Comparison of ENCODE assay signal across 8 mouse cellular contexts in genomic region chr7:25251071-25251791, GRCm38 (mm10). TPM values are rescaled to one million over a fixed set of nuclear protein-coding genes. Genes with fewer than 3 reads are reported as not detected.
DNase-seq lines count a peak whose midpoint lies in the region; ATAC-seq and TF ChIP-seq lines count a peak whose summit lies in the region.

No protein-coding gene starts in this region.

- peak; percentile 45 to 54 for DNase-seq in frontal cortex, postnatal 14 days (ENCODE audit: low spot score in 2 of 2)
- peak; percentile 28 for DNase-seq in adipocyte (ENCODE audit: low spot score)
- DNase-seq in heart, postnatal 0 days (ENCODE audit: low spot score): peak; percentile 79
- DNase-seq in kidney, postnatal 36 days: peak; percentile 58 to 78
- peak; percentile 61 for DNase-seq in thymus, postnatal 14 days

- peak; percentile 43; the same call in 1 of the 2 replicates for TF ChIP-seq EP300 in heart, postnatal 0 days (IDR thresholded peaks at IDR 0.05; ENCODE audit: low read depth)

- ATAC-seq in frontal cortex, adult (ENCODE audit: low TSS enrichment): no peak
- peak; percentile 22 for ATAC-seq in heart, postnatal 0 days (ENCODE audit: insufficient read depth, low read depth)
- peak; percentile 17; the same call in 1 of the 2 replicates for ATAC-seq in midbrain, embryonic 12.5 days (ENCODE audit: low FRiP score, low read depth)

- 2% methylated on average over 22 of the region's 22 CpGs for WGBS in heart, postnatal 0 days
- WGBS in midbrain, embryonic 12.5 days: 2% methylated on average over 22 of the region's 22 CpGs

- H3K4me1 ChIP-seq in embryonic fibroblast, embryonic 13.5 days (ENCODE audit: control insufficient read depth, insufficient read depth, low read length): 0 out of 2 replicates have a peak, but pooled peaks cover under 1% of the 10 kb centered on the region
- H3K4me1 ChIP-seq in heart, postnatal 0 days (ENCODE audit: control insufficient read depth, insufficient read depth): peaks cover 23% of the 10 kb centered on the region
- peaks cover 43% of the 10 kb centered on the region for H3K4me1 ChIP-seq in midbrain, embryonic 12.5 days

- peak overlapping the region; percentile 51 for H3K9ac ChIP-seq in heart, postnatal 0 days (replicated peaks; ENCODE audit: low read depth, low read length)
- H3K9ac ChIP-seq in midbrain, embryonic 12.5 days (replicated peaks): peak overlapping the region; percentile 83

- H3K4me2 ChIP-seq in heart, postnatal 0 days (ENCODE audit: low read depth, low read length): peak overlapping the region; percentile 90
- H3K4me2 ChIP-seq in midbrain, embryonic 12.5 days (replicated peaks): peak overlapping the region; percentile 92

- TF ChIP-seq POLR2A in embryonic fibroblast, embryonic 13.5 days (IDR thresholded peaks at IDR 0.05; ENCODE audit: low read depth, low read length): peak; percentile 42

- H3K36me3 ChIP-seq in heart, postnatal 0 days (replicated peaks; ENCODE audit: control insufficient read depth, insufficient read depth, low read length): no peaks in the 10 kb centered on the region
- H3K36me3 ChIP-seq in midbrain, embryonic 12.5 days: no peaks in the 10 kb centered on the region

- H3K27ac ChIP-seq in embryonic fibroblast, embryonic 13.5 days (ENCODE audit: insufficient read depth, low read length): peak overlapping the region; percentile 93
- peak overlapping the region; percentile 97 for H3K27ac ChIP-seq in heart, postnatal 0 days (ENCODE audit: low read depth)
- H3K27ac ChIP-seq in midbrain, embryonic 12.5 days (replicated peaks): peak overlapping the region; percentile 89

- H3K4me3 ChIP-seq in embryonic fibroblast, embryonic 13.5 days (ENCODE audit: insufficient read depth, low read length): peak overlapping the region; percentile 44
- peak overlapping the region; percentile 89 for H3K4me3 ChIP-seq in heart, postnatal 0 days (ENCODE audit: low read depth, low read length)
- H3K4me3 ChIP-seq in midbrain, embryonic 12.5 days: peak overlapping the region; percentile 90

- H3K27me3 ChIP-seq in heart, postnatal 0 days (ENCODE audit: control insufficient read depth, insufficient read depth, low read length): no peaks in the 10 kb centered on the region
- H3K27me3 ChIP-seq in midbrain, embryonic 12.5 days: no peaks in the 10 kb centered on the region

- TF ChIP-seq CTCF in embryonic fibroblast, embryonic 13.5 days (IDR thresholded peaks at IDR 0.05; ENCODE audit: borderline replicate concordance, insufficient read depth, low read length): no peak
- no peak for TF ChIP-seq CTCF in heart, postnatal 0 days (IDR thresholded peaks at IDR 0.05; ENCODE audit: low read depth)

- H3K9me3 ChIP-seq in heart, postnatal 0 days (replicated peaks; ENCODE audit: control insufficient read depth, low read length): no peaks in the 10 kb centered on the region
- no peaks in the 10 kb centered on the region for H3K9me3 ChIP-seq in midbrain, embryonic 12.5 days

RNA-seq across cellular contexts. Expression of gene Erf, which starts 0.7 kb away (rescaled TPM):
- 64.5 and 70.9 TPM in 2 replicates for polyA plus RNA-seq in embryonic fibroblast, embryonic 13.5 days (2011; ENCODE audit: insufficient read length, low read depth, missing spikeins)
- total RNA-seq in heart, postnatal 0 days (2014; rRNA removed; ENCODE audit: low replicate concordance): 41.4 and 66.8 TPM in 2 replicates
- 6.5 and 7.0 TPM in 2 replicates for polyA plus RNA-seq in heart, postnatal 0 days (2015; fragmentation: Nextera tagmentation; extraction: Ambion mirVana)
- 8.8 and 10.0 TPM in 2 replicates for polyA plus RNA-seq in midbrain, embryonic 12.5 days (2016; fragmentation: Nextera tagmentation; extraction: Ambion mirVana)

RNA-seq across cellular contexts. Expression of gene Gsk3a, which starts 13.6 kb away (rescaled TPM):
- polyA plus RNA-seq in embryonic fibroblast, embryonic 13.5 days (2011; ENCODE audit: insufficient read length, low read depth, missing spikeins): 70.6 and 72.5 TPM in 2 replicates
- total RNA-seq in heart, postnatal 0 days (2014; rRNA removed; ENCODE audit: low replicate concordance): 62.1 and 64.7 TPM in 2 replicates
- 5.3 and 5.9 TPM in 2 replicates for polyA plus RNA-seq in heart, postnatal 0 days (2015; fragmentation: Nextera tagmentation; extraction: Ambion mirVana)
- polyA plus RNA-seq in midbrain, embryonic 12.5 days (2016; fragmentation: Nextera tagmentation; extraction: Ambion mirVana): 17.9 and 19.0 TPM in 2 replicates

RNA-seq across cellular contexts. Expression of gene Cic, which starts 16.3 kb away (rescaled TPM):
- polyA plus RNA-seq in embryonic fibroblast, embryonic 13.5 days (2011; ENCODE audit: insufficient read length, low read depth, missing spikeins): 138 and 152 TPM in 2 replicates
- 57.2 and 63.0 TPM in 2 replicates for total RNA-seq in heart, postnatal 0 days (2014; rRNA removed; ENCODE audit: low replicate concordance)
- 15.7 and 16.9 TPM in 2 replicates for polyA plus RNA-seq in heart, postnatal 0 days (2015; fragmentation: Nextera tagmentation; extraction: Ambion mirVana)
- polyA plus RNA-seq in midbrain, embryonic 12.5 days (2016; fragmentation: Nextera tagmentation; extraction: Ambion mirVana): 39.4 and 40.8 TPM in 2 replicates

RNA-seq across cellular contexts. Expression of gene Zfp526, which starts 30.0 kb away (rescaled TPM):
- 9.3 and 9.7 TPM in 2 replicates for polyA plus RNA-seq in embryonic fibroblast, embryonic 13.5 days (2011; ENCODE audit: insufficient read length, low read depth, missing spikeins)
- 6.6 and 6.8 TPM in 2 replicates for total RNA-seq in heart, postnatal 0 days (2014; rRNA removed; ENCODE audit: low replicate concordance)
- 1.2 and 1.4 TPM in 2 replicates for polyA plus RNA-seq in heart, postnatal 0 days (2015; fragmentation: Nextera tagmentation; extraction: Ambion mirVana)
- 2.3 and 2.5 TPM in 2 replicates for polyA plus RNA-seq in midbrain, embryonic 12.5 days (2016; fragmentation: Nextera tagmentation; extraction: Ambion mirVana)

RNA-seq across cellular contexts. Expression of gene Dedd2, which starts 30.8 kb away (rescaled TPM):
- polyA plus RNA-seq in embryonic fibroblast, embryonic 13.5 days (2011; ENCODE audit: insufficient read length, low read depth, missing spikeins): 2.3 and 2.5 TPM in 2 replicates
- total RNA-seq in heart, postnatal 0 days (2014; rRNA removed; ENCODE audit: low replicate concordance): 20.5 and 33.8 TPM in 2 replicates
- 9.5 and 11.0 TPM in 2 replicates for polyA plus RNA-seq in heart, postnatal 0 days (2015; fragmentation: Nextera tagmentation; extraction: Ambion mirVana)
- 11.7 and 12.2 TPM in 2 replicates for polyA plus RNA-seq in midbrain, embryonic 12.5 days (2016; fragmentation: Nextera tagmentation; extraction: Ambion mirVana)

Comparison
In these comparisons a context has a peak if more than half of its experiments do, and no peak if none do; other contexts are left out.
1. DNase-seq: peak in every context shown above with its lines; median percentile 79 in heart, postnatal 0 days; 68 in kidney, postnatal 36 days; 61 in thymus, postnatal 14 days; 50 in frontal cortex, postnatal 14 days; 28 in adipocyte.